Mouse (Mus musculus) mouse trophoblast stem cell (cell line): ENCODE measurements around the gene Mid1ip1.

Experiments
- in situ Hi-C, 2 experiments: fragments of 300-500 bp; cut with MseI, MboI; formaldehyde crosslinking; loops; 2 replicates in 1 of 2; 3 replicates in 1 of 2; pipeline ENCODE4 v1.15.1; 2025

Mid1ip1 gene

DNA sequence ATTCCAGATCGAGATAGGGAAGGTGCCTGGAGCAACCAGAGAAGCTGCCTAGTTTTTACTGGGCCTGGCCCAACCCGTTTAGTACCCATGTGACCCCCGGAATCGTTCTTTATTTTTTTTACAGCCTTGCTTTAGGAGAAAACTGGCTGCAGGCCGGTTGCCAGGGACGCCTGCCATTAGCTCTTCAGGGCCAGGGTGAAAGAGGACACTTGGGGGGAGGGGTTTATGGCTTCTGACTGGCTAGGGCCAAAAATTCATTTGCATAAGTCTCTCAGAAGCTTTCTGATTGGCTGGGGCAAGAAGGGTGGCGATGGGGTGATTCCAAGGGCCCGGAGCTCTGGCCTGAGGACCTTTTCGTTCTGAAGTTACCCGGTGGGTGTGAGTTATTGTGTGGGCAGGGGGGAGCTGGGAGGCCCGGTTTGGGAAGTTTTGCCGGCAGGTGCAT lies at the start of gene Mid1ip1:
Gene Mid1ip1, plus strand, starts transcription at position 318 of the 445 bp plus-strand sequence.
- in situ Hi-C loops, result no loop called here

DNA sequence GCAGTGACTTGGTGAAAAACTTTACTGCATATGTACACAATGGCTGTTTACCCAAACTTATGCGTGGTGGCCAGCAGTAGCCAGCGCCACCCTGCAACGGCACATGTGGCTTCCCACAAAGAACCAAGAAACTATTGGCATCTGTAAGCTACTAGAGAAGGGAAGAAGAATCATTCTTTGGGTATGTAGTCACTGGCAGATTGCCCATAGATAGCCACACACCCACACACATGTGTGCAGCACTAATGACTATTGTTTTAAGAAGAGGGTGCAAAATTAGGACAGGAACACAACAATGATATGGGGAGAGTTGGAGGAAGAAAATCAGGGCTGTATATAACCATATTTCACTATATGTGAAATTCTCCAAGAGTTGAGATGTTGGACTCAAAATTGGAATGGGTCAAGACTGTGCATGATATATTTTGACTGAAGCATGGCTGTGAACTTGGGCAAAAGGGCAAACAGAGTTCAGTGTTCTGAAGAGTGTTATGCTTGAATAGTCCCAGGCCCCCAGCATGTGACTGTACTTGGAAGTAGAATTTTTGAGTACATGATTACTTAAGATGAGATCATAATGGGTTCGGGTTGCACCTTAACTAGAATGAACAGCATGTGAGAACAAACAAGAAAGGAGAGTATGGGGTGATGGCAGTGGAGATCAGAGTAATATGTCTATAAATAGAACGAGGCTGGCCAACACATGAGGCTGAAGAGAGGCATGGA lies 20.2 kb upstream of the Mid1ip1 start:
- in situ Hi-C loops, result no loop called here

DNA sequence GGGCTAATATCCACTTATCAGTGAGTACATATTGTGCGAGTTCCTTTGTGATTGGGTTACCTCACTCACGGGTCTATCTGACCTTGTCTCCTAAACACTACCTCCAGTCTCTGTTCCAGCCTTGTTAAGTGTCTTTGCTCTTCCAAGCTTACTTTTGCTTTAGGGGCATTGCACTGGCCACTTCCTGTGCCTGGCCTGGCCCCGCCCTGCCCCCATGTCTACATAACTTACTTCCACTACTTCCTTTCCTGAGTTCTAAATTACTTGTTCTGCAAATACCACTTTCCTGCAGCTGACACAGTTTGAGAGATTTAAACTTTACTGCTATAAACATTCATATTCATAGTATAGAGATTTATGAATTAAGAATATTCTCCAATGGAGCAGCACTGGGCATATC lies 8.1 kb upstream of the Mid1ip1 start:
- in situ Hi-C loops, result no loop called here

DNA sequence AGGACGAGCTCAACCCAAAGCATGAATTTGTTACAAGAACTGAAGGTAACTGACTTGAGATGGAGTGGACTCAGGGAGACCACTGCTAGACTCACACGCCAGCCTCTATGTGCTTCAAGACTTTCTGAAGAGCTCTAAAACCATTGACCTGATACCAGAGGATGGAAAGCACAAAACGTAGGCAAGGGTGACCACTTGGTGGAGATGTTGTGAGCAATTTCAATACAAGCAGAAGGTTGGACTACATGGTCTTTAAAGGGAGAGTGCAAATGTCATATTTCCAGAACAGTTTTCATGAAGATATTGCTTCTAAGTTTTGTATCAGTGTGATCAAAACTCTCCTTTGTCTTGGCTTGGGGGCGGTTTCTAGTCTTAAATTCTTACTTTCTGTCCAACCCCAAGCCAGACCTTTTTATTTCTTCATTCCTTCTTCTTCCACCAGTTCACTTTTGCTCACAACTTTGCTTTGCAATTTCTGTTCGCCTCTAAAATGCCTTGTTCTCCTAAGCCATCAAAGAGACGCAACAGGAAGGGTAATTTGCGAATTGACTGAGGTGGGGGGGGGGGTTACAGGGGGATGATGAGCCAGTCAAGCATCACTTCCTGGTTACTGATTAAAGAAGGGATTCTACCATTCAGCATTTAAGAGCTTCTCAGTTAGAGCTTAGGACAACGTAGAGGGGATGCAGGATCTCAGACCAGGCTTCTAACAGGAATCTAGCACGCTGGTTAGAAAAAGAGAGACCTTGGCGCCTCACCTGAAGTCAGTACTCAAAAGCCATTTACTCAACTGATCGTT lies 775 bp upstream of the Mid1ip1 start:
- in situ Hi-C loops, result no loop called here

DNA sequence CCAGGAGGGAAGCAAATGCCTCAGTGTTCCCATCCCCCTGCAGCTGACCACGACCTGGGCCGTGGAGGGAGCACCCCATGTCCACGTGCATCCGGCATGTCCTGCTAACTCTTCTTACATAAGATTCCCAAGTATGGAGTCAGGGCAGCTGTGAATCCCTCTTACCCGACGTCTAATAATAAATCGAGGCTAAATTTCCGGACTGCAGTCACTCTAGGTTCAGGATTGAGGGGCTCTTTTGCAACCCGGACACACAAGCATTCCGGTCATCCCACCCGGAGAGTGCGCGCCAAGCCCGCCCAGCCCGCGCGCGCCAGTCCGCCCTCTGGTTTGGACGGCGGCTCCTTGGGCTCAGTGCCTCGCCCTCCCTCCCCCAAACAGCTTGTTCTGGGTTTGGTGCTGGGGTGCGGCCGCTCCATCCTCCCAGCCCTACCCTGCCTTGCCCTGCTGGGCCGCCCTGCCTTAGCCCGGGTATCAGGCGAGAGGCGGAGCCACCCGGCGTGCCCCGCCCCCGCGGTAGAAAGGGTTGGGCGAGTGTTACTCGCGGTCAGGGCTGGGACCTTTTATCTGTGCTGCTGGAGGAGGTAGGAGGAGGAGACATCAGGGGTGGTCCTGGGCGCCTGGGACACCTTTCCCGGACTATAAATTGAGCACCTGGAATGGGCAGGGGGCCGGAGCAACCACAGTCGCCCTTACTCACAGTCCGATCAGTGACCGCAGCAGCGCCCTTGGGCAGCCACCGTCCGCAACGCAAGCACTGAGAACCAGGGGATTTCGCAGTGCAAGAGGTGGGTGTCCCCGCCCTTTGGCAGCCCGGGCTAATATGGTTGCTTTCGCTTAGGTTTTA lies 2.3 kb downstream of the Mid1ip1 start:
- in situ Hi-C loops, result no loop called here

DNA sequence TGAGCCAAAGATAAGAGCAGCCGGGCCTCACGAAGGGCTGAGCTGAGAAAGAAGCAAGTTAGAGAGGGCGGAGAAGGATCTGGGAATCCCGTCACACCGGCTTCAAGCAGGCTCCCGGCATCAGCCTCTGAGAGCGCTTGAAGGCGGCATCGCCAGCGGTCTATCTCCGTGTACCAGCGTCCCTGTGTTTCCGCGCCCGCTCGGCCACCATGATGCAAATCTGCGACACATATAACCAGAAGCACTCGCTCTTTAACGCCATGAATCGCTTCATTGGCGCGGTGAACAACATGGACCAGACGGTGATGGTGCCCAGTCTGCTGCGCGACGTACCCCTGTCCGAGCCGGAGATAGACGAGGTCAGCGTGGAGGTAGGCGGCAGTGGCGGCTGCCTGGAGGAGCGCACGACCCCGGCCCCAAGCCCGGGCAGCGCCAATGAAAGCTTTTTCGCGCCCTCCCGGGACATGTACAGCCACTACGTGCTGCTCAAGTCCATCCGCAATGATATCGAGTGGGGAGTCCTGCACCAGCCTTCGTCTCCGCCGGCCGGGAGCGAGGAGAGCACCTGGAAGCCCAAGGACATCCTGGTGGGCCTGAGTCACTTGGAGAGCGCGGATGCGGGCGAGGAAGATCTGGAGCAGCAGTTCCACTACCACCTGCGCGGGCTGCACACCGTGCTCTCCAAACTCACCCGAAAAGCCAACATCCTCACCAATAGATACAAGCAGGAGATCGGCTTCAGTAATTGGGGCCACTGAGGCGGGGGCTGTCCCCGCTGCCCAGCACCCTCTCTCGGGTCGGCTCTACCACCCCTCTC lies 3.4 kb downstream of the Mid1ip1 start:
- in situ Hi-C loops, result no loop called here

DNA sequence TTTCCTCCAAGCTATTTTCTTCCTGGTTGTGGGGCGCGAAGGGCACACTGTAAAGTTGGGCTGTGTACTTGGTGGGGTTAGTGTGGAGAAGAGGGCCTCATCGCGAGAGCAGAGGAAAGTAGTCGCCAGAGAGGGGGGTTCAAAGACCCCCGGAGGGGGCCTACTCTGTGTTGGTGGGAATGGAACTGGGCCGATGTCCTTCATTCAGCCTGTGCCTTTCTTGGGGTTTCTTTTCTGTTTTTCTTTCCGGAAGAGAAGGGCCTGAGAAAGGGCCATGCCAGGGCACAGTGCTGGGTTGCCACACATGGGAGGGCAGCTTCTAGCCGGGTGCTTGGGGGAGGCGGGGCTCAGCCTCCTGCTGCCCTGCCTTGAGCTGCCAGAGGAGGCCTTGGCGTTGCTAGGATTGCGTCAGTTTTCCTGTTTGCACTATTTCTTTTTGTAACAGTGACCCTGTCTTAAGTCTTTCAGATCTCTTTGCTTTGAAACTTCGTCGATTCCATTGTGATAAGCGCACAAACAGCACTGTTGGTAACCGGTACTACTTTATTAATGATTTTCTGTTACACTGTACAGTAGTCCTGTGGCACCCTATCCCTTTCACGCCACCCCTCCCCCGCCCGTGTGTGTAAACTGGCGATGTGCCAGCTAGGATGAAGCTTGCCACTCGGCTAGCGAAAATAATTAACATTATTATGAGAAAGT lies 4.2 kb downstream of the Mid1ip1 start:
- in situ Hi-C loops, result no loop called here

DNA sequence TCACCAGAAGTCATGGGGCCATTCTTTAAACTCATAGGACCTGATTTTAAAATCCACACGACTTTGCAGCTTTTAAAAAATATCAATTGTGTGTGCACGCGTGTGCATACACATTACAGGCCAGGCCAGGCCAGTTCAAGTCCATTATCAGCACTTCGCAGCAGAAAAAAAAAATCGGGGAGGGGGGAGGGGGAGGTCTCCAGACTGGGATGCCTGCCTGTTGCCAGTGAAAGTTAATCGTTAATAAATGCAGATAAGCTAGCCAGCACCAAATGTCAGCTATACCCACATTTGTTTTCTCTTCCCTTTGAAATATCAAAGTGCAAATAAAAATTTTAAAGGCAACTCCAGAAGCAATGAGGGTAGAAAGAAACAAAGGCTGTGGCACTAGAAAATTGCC lies 5.6 kb downstream of the Mid1ip1 start:
- in situ Hi-C loops, result no loop called here

DNA sequence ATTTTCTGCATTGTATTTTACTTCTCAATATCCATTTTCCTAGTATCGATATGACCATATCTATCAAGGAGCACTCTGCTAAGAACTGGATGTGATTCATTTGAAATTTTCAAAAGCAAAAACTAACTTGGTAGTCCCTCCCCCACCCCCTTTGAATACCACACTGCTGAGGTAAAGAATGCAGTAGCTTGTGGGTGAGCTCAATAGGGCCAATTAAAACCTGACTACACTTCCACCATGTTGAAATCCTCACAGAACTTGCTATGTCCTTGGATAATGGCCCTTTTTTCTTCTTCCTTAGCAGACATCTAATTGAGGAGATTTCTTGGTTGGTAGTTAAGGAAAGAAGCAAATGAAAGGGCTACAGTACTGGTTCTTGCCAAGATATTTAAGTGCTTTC lies 9.8 kb downstream of the Mid1ip1 start:
- in situ Hi-C loops, result no loop called here

DNA sequence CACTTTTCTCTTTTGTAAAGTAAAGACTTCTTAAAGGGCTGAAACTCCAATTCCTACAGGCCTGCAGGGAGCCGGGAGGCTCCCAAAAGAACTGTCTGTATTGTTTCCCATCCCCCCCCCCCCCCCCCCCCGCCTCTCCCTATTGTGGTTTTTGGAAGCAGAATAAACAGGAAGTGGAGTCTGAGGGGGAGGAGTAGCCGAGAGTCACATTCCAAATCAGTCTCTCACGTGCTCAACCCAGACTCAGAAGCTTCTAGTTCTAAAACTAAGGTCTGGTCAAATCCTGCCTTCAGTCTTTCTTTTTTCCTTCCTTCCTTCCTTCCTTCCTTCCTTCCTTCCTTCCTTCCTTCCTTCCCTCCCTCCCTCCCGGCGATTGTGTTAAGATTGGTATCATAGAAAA lies 14.7 kb downstream of the Mid1ip1 start:
- in situ Hi-C loops, result no loop called here

DNA sequence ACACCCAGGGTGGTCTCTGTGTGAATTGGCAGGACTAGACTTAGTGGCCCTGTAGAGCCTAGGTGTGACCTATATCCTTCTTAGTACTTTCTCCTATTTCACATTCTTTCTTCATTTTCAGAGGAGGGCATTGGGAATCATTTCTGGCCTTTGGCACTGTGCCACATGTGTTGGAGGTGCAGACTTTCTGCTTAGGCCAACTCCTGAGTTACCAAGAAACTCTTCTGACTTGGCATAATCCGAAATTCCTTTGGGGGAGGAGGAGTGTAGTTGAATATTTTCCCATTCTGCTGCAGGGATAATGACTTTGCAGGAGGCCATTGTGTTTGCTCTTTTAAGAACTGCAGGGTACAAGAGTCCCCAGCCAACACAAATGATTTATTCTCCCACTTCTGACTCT lies 19.6 kb downstream of the Mid1ip1 start:
- in situ Hi-C loops, result no loop called here

DNA sequence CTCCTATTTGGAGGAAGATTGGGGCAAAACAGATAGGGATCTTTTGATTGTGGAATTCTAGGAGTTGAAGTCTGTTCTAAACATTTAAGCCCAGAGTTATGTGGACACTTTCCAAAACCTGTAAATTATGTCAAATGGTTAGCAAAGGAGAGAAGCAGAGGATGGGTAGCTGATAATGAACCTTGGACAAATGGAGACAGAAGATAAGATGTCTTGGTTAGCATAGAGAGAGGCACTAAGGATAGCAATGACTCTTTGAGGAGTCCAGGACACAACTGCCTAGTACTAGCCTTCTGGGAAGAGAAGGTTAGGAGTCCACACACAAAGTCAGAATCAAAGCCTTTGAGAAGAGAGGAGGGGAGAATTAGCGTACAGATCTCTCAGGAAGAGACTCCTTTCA lies 20.1 kb downstream of the Mid1ip1 start:
- in situ Hi-C loops, result no loop called here

DNA sequence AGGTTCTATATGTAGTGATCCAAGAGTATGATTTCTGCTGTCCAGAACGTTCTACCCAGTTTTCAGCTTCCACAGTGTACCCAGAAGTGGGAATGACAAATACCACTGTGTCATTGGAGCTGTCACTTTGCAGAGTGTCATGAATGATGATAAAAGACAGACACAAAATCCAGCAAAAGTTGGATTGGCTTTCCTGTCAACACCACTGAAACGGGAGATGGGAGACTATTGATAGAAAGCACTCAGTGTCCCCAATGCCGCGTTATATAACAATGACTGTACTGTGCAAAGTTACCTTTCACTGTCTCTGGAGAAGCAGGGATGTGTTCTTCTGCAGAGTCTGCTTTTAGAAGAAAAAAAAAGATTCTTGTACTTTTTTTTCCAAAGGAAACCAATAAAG lies 44.1 kb downstream of the Mid1ip1 start:
- in situ Hi-C loops, result no loop called here

DNA sequence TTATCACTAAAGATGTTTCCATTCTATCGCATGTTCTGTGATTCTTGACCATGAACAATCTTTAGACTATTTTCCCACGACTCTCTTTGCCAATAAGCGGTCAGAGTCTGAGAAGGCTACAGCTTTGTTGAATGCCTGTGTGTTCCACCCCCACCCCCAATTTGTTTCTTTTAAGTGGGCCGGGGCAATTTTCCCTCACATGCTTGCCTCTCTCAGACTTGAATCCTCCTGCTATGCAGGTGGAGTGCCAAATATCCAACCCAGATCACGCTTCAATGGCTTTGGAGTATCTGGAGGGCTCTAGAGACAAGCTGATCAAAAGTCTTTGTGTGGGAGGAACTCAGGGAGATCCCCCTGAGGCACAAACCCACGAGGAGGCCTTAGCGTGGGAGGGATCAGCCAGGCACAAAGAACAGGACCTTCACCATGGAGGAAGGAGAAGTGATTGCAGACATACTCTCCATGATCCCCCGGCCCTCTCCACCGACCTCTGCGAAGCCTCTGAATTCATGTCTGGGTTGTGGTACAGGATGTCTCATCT lies 48.7 kb downstream of the Mid1ip1 start:
- in situ Hi-C loops, result no loop called here
